Mouse (Mus musculus) kidney, adult 11 months (tissue): ENCODE results near the gene Acap1.

Experiments used
- DNase-seq: peaks from one replicate; pipeline ENCODE4 v3.0.0; 2022

Acap1 gene

GRCm38 (mm10) chr11:69835326-69835965 is 59.9 kb downstream of the Acap1 start:
- no peak for DNase-seq

DNA sequence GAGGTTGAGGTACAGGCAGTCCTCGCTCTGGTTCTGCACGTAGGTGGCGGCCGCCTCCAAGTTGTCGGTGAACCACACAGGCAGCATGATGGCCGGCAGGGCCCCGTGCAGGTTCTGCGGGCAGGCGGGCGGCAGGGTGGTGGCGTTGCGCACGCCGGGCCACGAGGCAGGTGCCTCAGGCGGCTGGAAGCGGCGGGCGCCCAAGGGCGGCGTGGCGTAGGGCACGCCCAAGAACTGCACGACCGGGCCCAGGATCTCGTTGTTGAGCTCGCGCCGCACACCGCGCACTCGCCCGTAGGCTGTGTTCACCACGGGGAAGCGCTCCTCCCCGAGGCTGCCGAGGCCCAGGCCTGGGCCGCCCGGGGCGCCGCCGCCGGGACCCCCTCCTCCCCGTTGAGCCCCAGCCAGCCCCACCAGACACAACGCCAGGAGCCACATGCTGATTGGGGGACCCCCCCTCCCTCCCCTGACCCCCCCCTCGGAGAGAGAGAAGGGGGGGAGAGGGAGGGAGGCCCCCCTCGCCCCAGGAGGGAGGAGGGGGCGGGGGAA is 61.3 kb downstream of the Acap1 start:
- DNase-seq, result no peak

GRCm38 (mm10) chr11:69833554-69833953 is 61.8 kb downstream of the Acap1 start:
- no peak for DNase-seq
